Mouse (Mus musculus) ES-CJ7 (cell line): Measurements from ENCODE around the gene Proser2.

ENCODE experiments used
- DNase-seq: peaks from one replicate; pipeline ENCODE4 v3.0.0; 2011; ENCODE audit warnings: low read depth, low spot score

Proser2 gene

GRCm38 (mm10) chr2:6129555-6130355 is at the start of gene Proser2:
Proser2 (minus strand) TSS chr2:6130211.
- peak; percentile 74 for DNase-seq

- DNase-seq, result no peak
These were observed 49.7 kb upstream of the Proser2 start for GRCm38 (mm10) chr2:6179749-6180117.

GRCm38 (mm10) chr2:6178901-6179748 is 49.1 kb upstream of the Proser2 start:
- DNase-seq, result no peak

GRCm38 (mm10) chr2:6173013-6173412 is 43.0 kb upstream of the Proser2 start:
- no peak for DNase-seq

GRCm38 (mm10) chr2:6168560-6168959 is 38.5 kb upstream of the Proser2 start:
- no peak for DNase-seq

- DNase-seq, result peak; percentile 79
These were observed 38.0 kb upstream of the Proser2 start for GRCm38 (mm10) chr2:6167843-6168558.

GRCm38 (mm10) chr2:6165771-6166170 is 35.8 kb upstream of the Proser2 start:
- no peak for DNase-seq

GRCm38 (mm10) chr2:6164606-6165290 is 34.7 kb upstream of the Proser2 start:
- DNase-seq, result no peak

- DNase-seq, result peak; percentile 74
These were observed 32.5 kb upstream of the Proser2 start for GRCm38 (mm10) chr2:6162366-6163040.

GRCm38 (mm10) chr2:6159735-6160134 is 29.7 kb upstream of the Proser2 start:
- no peak for DNase-seq

- DNase-seq, result no peak
These were observed 29.2 kb upstream of the Proser2 start for GRCm38 (mm10) chr2:6159219-6159618.

- DNase-seq, result no peak
These were observed 27.6 kb upstream of the Proser2 start for GRCm38 (mm10) chr2:6157635-6158034.

- DNase-seq, result no peak
These were observed 27.2 kb upstream of the Proser2 start for GRCm38 (mm10) chr2:6157208-6157607.

GRCm38 (mm10) chr2:6149801-6150200 is 19.8 kb upstream of the Proser2 start:
- no peak for DNase-seq

GRCm38 (mm10) chr2:6146901-6147300 is 16.9 kb upstream of the Proser2 start:
- no peak for DNase-seq

GRCm38 (mm10) chr2:6146257-6146656 is 16.2 kb upstream of the Proser2 start:
- no peak for DNase-seq

- DNase-seq, result no peak
These were observed 15.6 kb upstream of the Proser2 start for GRCm38 (mm10) chr2:6145611-6146010.

- DNase-seq, result peak; percentile 60
These were observed 13.1 kb upstream of the Proser2 start for GRCm38 (mm10) chr2:6142915-6143654.

GRCm38 (mm10) chr2:6140572-6141161 is 10.7 kb upstream of the Proser2 start:
- DNase-seq, result no peak

- DNase-seq, result peak; percentile 21
These were observed 3.9 kb upstream of the Proser2 start for GRCm38 (mm10) chr2:6133871-6134270.
